ENCODE assay signal across 7 mouse cellular contexts in genomic region chr7:79914556-79914955, GRCm38 (mm10). TPM values are rescaled to one million over a fixed set of nuclear protein-coding genes. Genes with fewer than 3 reads are reported as not detected.
DNase-seq lines count a peak whose midpoint lies in the region; ATAC-seq and TF ChIP-seq lines count a peak whose summit lies in the region.

No protein-coding gene starts in this region.

- H3K4me3 ChIP-seq in embryonic facial prominence, embryonic 11.5 days (ENCODE audit: low read depth, low read length): no peak overlapping the region
- H3K4me3 ChIP-seq in lung, adult 2 months (replicated peaks; ENCODE audit: extremely low read depth, low read depth, low read length): no peak overlapping the region

- no peak overlapping the region for H3K4me2 ChIP-seq in embryonic facial prominence, embryonic 11.5 days (ENCODE audit: low read depth, low read length)

- H3K27ac ChIP-seq in embryonic facial prominence, embryonic 11.5 days (replicated peaks; ENCODE audit: low read depth, low read length): no peak overlapping the region

- ATAC-seq in Patski: no peak
- ATAC-seq in embryonic facial prominence, embryonic 11.5 days (replicated peaks; ENCODE audit: insufficient number of reproducible peaks, low FRiP score, low TSS enrichment, low read depth): no peak

- intact Hi-C loops in left cerebral cortex, postnatal 25 days (cut with DNase I): loop anchor here (1.0 kb wide), 1 partner anchor 115 kb away; no protein-coding TSS in a partner anchor
- intact Hi-C loops in left cerebral cortex, postnatal 10 days (cut with DNase I): loop anchor here (2.0 kb wide), 1 partner anchor 116 kb away; no protein-coding TSS in a partner anchor
- intact Hi-C loops in gastrocnemius, postnatal 14 days (cut with DNase I; ENCODE audit: low total_unique reads): loop anchor here (2.0 kb wide), 1 partner anchor 116 kb away; no protein-coding TSS in a partner anchor

- in situ Hi-C loops in Patski (cut with MboI; ENCODE audit: low pct_unique_long_range_greater_than_20kb): no loop called here

- no peaks in the 10 kb centered on the region for H3K27me3 ChIP-seq in Patski
- H3K27me3 ChIP-seq in embryonic facial prominence, embryonic 11.5 days (ENCODE audit: control insufficient read depth, insufficient read depth, low read length): no peaks in the 10 kb centered on the region

- peak; percentile 84 for TF ChIP-seq CTCF in Patski (IDR thresholded peaks at IDR 0.05)
- TF ChIP-seq CTCF in lung, adult 2 months (IDR thresholded peaks at IDR 0.05; ENCODE audit: insufficient read depth, low read length): peak; percentile 57; the same call in 1 of the 2 replicates

- POLR2A ChIA-PET in Patski (lab: Charles Lee): no interaction called here

- CTCF ChIA-PET in Patski (lab: Charles Lee): interaction anchor here (0.6 to 3.2 kb wide), 12 partner anchors 9 to 134 kb away, joined by 3 to 19 read pairs (median 5); partner anchors contain the start of gene Mesp1

- H3K9me3 ChIP-seq in embryonic facial prominence, embryonic 11.5 days (replicated peaks; ENCODE audit: control insufficient read depth, low read length): no peaks in the 10 kb centered on the region

- H3K9ac ChIP-seq in embryonic facial prominence, embryonic 11.5 days (replicated peaks; ENCODE audit: low read length): no peak overlapping the region

- peak; percentile 17 to 25 for DNase-seq in left cerebral cortex, postnatal 25 days (ENCODE audit: low spot score in 2 of 2)
- no peak for DNase-seq in left cerebral cortex, postnatal 10 days (ENCODE audit: extremely low spot score in 1 of 2, low spot score in 2 of 2)
- DNase-seq in Patski (ENCODE audit: low read depth, low spot score): no peak
- peak; percentile 69 for DNase-seq in embryonic facial prominence, embryonic 11.5 days (ENCODE audit: low spot score)
- DNase-seq in lung, adult 2 months: no peak
- DNase-seq in urinary bladder, postnatal 25 days (ENCODE audit: low spot score): no peak
- no peak for DNase-seq in gastrocnemius, postnatal 14 days

- TF ChIP-seq POLR2A in lung, adult 2 months (IDR thresholded peaks at IDR 0.05; ENCODE audit: borderline replicate concordance, extremely low read depth, low read depth, low read length): no peak

- WGBS in embryonic facial prominence, embryonic 11.5 days: 78% methylated on average over 3 of the region's 3 CpGs
- 61% methylated on average over 3 of the region's 3 CpGs for WGBS in lung, adult 2 months

- peaks cover under 1% of the 10 kb centered on the region; the same call in 1 of the 2 replicates for H3K4me1 ChIP-seq in embryonic facial prominence, embryonic 11.5 days (ENCODE audit: control insufficient read depth, insufficient read depth, low read length)
- no peaks in the 10 kb centered on the region for H3K4me1 ChIP-seq in lung, adult 2 months (ENCODE audit: control insufficient read depth, insufficient read depth, low read length)

- H3K36me3 ChIP-seq in embryonic facial prominence, embryonic 11.5 days (replicated peaks; ENCODE audit: control insufficient read depth, insufficient read depth, low read depth, low read length): no peaks in the 10 kb centered on the region; the same call in 1 of the 2 replicates

RNA-seq across cellular contexts. Expression of gene Ap3s2, which starts 5.9 kb away (rescaled TPM):
- total RNA-seq in left cerebral cortex, postnatal 25 days (2021): 10 to 100 TPM; 38.4 to 42.4 TPM
- 10 to 100 TPM; 48.9 to 50.0 TPM for total RNA-seq in left cerebral cortex, postnatal 10 days (2021)
- 32.7 TPM for polyA plus RNA-seq in Patski (2021)
- 49.4 and 61.2 TPM in 2 replicates for polyA plus RNA-seq in embryonic facial prominence, embryonic 11.5 days (2014; fragmentation: Nextera tagmentation; extraction: Ambion mirVana)
- 13.1 and 15.6 TPM in 2 replicates for polyA plus RNA-seq in lung, adult 2 months (2012; rRNA removed)
- total RNA-seq in gastrocnemius, postnatal 14 days (2021): 10 to 100 TPM; 18.3 to 20.0 TPM

RNA-seq across cellular contexts. Expression of gene Arpin, which starts 20.6 kb away (rescaled TPM):
- 10 to 100 TPM; 10.4 to 11.0 TPM for total RNA-seq in left cerebral cortex, postnatal 25 days (2021)
- 10 to 100 TPM in 1 of 2 experiments, 1 to 10 TPM in 1; 9.8 to 11.2 TPM for total RNA-seq in left cerebral cortex, postnatal 10 days (2021)
- 37.3 TPM for polyA plus RNA-seq in Patski (2021)
- 20.6 and 23.1 TPM in 2 replicates for polyA plus RNA-seq in embryonic facial prominence, embryonic 11.5 days (2014; fragmentation: Nextera tagmentation; extraction: Ambion mirVana)
- polyA plus RNA-seq in lung, adult 2 months (2012; rRNA removed): 13.1 and 17.2 TPM in 2 replicates
- total RNA-seq in gastrocnemius, postnatal 14 days (2021): 1 to 10 TPM; 4.9 to 6.1 TPM

RNA-seq across cellular contexts. Expression of gene Anpep, which starts 53.7 kb away (rescaled TPM):
- total RNA-seq in left cerebral cortex, postnatal 25 days (2021): 1 to 10 TPM; 5.6 to 5.9 TPM
- 1 to 10 TPM; 7.0 to 7.8 TPM for total RNA-seq in left cerebral cortex, postnatal 10 days (2021)
- 14.9 TPM for polyA plus RNA-seq in Patski (2021)
- 7.5 and 7.9 TPM in 2 replicates for polyA plus RNA-seq in embryonic facial prominence, embryonic 11.5 days (2014; fragmentation: Nextera tagmentation; extraction: Ambion mirVana)
- polyA plus RNA-seq in lung, adult 2 months (2012; rRNA removed): 72.8 and 80.7 TPM in 2 replicates
- total RNA-seq in gastrocnemius, postnatal 14 days (2021): 10 to 100 TPM in 1 of 2 experiments, 1 to 10 TPM in 1; 9.8 to 14.8 TPM

Comparison
In these comparisons a context has a peak if more than half of its experiments do, and no peak if none do; other contexts are left out.
1. DNase-seq: peak in left cerebral cortex, postnatal 25 days (2 of 2) and embryonic facial prominence, embryonic 11.5 days (single experiment); none in left cerebral cortex, postnatal 10 days (0 of 2), Patski (single experiment), lung, adult 2 months (single experiment), urinary bladder, postnatal 25 days (single experiment) and gastrocnemius, postnatal 14 days (single experiment).